Mouse (Mus musculus) forelimb bud, embryonic 11.5 days (tissue): Measurements from ENCODE around the gene D930007J09Rik.

Experiments used
- DNase-seq: peaks from one replicate; pipeline ENCODE4 v3.0.0-alpha.2; 2012; ENCODE audit warnings: low read depth, low spot score

Gene D930007J09Rik

DNA sequence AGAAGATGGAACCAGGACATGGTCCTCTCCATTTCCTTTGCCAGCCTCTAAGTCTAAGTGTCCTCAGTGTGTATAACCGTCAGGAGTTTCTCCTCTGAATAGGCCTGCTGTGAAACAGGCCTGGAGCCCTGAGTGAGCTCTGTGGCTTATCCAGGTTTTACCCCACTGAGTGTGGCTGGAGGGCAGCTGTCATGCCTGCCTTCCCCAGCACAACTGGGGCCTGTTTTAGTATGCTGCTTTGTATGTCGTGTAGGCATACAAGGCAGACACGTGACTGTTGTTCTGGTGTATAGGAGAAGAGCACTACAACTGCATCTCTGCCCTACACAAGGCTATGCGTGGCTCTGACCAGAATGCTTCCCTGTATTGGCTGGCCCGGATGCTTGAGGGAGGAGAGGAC, 17.3 kb upstream of the D930007J09Rik start:
- no peak for DNase-seq

DNA sequence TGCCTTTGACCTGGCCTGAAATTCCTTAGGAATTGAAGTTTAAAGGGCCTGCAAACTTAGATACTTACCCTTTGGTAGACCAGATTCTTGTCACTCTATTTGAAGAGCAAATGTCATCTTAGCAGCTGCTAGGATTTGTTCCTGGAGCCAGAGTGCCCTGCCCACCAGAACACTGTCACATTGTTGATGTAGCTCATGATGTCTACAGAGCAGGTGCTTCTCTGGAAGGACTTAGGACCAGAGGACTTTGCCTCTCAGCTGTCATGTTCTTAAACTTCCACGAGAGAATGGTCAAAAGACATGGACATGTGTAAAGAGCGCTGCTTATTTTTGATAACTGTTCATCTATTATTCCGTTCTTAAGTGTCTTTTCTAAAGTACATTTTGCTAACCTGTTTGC, 16.6 kb upstream of the D930007J09Rik start:
- no peak for DNase-seq

DNA sequence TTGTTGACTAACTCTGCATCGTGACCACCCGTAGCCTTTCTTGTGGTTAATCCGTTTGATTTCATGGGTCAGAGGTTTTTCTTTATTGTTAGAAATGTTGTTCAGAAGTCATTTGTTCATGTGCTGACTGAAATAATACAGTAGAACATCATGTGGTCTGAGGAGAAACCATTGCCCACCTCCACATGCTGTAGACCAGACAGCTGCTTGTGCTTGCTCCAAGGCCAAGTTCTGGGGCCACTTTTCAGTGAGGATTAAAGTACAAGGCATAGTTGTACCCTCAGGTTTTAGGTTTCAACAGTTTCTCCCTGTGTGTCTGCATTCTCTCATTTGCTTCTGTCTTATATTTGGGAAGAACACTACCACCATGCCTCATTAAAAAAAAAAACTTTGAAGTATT, 5.0 kb upstream of the D930007J09Rik start:
- DNase-seq: no peak

DNA sequence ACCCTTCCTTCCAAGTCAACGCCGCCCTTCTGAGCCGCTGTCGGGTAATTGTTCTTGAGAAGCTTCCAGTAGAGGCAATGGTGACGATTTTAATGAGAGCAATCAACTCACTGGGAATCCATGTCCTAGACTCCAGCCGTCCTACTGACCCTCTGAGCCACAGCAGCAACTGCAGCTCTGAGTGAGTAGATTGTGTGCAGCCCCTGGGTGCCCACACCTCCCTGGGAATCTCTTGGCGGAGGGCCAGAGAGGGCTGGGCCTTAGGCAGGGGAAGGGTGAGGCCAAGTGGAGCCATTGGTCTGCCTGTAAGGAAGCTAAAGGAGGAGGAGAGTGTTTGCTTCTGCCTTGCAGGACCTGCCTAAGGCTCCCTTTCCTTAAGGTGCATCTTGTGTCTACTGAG, 4.2 kb upstream of the D930007J09Rik start:
- DNase-seq: no peak

DNA sequence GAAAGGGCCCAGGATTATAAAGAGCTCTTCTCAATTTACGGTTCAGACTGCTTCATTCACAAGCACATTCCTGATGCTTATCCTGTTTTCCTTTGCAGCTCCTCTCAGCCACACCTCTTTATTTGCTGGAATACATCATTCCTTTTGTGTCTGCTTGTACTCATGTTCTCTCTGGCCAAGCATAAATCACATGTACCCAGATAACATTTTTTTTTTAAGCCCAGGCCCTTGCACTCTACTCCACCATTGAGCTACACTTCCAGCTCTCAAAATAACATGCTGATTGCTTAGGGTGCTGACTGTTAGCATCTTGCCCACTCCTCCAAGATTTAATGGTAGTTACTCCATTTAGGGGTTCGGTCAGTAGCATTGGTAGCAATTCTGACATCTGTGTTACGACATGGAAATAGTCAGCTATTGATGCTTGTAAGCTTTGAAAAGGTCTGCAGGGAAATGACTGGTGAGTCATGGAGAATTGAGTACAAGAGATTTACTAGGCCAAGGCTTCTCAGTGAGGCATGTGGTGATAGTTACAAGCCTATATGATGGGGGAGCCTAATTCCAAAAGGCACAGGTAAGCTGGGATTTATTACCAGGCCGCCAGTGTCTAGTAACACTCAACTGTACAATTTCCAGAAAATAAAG, 1.2 kb upstream of the D930007J09Rik start:
- no peak for DNase-seq

DNA sequence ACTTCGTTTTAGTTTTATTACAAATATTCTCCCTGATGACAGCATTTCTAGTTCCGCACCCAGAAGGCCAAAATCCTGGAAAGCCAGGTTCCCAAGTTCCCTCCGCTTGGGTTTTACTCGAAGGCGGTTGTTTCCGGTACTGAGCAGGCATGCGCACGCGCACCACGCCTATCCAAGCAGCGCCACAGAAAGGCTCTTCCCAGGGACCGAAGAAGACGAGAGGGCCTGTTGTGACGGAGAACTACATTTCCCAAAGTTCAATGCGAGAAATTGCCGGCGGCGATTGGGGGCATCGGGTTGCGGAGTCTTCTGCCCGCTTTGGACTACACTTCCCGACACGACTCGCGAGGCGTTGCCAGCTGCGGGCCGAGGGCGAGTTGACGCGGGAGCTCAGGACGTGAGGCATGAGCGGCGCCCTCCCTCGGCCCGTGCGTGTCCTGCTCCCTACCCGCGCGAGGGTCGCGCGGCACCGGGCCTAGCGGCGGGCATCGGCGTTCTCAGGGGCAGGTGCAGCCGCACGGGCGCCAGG, 892 bp downstream of the D930007J09Rik start, which contains the start of gene Wrnip1:
TSS of gene Wrnip1 (plus strand) at position 346 of the 529 bp plus-strand sequence.
- peak; percentile 99 for DNase-seq

DNA sequence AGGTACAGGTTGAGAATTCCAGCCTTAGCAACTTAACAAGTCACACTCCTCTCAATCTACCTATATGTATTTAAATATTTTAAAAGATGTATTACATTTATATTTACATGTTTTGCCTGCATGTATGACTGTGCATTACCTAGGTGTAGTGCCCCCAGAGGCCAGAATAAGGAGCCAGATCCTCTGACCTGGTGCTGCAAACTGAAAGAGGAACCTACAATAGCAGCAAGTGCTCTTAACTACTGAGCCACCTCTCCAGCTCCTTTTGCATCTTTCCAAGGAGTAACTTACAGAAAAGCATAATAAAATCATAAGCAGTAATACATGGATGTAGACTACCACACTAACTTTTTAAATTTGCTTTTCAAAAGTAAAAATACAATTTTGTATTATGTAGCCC, 1.8 kb downstream of the D930007J09Rik start:
- no peak for DNase-seq

DNA sequence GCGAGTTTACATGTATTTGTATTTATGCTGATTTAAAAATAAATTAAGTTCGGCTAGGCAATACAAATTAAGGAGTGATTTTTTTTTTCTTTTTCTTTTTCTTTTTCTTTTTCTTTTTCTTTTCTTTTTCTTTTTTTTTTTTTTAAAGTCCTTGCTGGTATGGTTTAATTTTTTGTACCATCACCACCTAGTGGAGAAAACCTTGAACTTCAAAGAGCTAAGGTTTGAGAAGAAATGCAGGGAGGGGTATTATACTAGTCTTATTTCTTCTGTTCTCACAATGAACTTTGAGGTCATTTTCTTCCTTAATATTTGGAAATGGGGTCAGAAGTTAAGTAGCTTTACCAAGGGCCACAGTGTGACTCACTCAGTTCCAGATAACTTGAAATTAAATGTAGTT, 3.5 kb downstream of the D930007J09Rik start:
- peak; percentile 49 for DNase-seq

DNA sequence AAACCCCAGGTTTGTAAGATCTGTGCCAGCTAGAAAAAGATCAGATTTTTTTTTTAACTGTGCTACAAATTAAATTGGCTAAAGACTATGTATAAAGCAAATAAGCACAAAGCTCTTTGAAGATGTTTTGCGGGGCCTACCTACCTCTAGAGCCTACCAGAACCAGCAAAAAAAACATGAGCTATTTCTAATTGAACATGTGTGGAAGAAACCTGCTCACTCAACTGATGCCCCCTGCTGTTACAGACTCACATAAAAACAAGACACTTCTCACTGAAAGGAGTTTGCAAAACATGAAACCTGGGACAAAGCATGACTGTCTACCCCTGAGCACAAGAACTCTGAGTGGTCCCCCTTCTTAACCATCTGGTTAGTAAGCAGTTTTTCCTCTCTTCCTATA, 5.6 kb downstream of the D930007J09Rik start:
- DNase-seq: peak; percentile 64

DNA sequence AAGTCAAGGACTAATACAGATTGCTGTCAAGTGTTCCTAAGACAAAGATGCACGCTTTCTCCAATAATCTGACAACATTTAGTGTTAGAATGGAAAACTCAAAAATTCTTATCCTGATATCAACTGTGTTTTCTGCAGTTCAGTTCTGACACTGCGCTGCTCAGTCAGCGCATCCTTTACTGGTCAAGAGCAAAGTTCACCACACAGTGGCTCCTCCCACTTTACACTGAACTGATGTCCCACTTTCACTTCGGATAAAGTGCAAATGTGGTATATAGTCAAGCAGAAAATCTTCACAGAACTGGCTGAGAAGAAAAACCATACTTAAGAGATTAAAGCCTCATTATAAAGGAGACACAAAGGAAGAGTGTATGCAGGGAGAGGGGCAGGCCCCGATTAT, 7.5 kb downstream of the D930007J09Rik start:
- DNase-seq: no peak

DNA sequence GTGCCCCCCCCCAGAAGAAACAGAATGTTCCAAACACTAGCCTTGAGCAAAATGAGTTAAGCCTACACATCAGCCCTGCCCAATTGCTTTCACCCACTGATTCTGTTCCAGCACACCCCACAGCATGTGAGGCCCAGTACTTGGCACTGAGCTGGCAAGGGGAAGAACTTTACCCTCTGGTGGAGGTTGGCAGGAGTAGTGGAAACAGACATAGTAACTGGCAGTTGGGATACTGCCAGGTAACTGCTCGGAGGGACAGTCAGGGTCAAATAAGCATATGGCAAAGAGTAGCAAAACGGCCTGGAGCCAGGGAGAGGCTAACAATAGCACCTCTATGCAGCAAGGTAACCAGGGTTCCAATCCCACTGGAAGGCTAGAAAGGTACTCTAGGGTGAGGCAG, 8.0 kb downstream of the D930007J09Rik start:
- no peak for DNase-seq

DNA sequence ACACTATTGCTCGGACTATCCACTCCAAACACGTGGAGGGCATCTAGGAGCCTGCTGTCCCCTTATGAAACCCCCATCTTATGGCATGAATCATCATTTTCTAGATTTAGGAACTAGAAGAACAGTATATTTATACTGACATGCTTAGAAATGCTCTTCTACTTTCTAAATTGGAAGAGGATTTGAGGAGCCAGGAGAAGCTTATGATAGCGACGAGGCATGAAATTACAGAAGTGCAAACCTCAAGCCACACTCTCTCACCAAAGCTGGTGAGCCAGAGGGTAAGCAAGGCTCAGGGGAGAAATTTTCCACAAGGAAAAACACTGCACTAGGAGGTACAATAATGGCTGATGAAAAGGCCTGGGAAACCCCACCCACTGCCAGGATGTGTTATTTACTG, 12.9 kb downstream of the D930007J09Rik start:
- no peak for DNase-seq

DNA sequence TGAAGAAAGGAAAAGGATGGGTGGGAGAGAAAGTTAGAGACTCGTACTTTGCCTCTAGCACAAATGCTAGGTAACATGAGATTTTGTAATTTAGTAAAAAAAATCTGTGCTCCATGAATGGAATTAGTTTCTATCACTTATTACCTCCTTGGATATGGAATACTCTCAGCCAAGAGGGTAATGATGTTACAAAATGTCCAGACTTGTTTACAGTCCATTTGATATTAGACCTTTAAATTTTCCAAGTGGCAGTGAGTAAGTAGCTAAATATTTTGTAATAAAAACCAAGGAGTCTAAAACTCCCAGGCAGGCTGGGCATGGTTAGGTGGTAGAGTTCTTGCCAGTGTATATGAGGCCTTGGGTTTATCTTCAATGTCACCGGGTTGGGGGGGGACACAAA, 15.1 kb downstream of the D930007J09Rik start:
- no peak for DNase-seq

DNA sequence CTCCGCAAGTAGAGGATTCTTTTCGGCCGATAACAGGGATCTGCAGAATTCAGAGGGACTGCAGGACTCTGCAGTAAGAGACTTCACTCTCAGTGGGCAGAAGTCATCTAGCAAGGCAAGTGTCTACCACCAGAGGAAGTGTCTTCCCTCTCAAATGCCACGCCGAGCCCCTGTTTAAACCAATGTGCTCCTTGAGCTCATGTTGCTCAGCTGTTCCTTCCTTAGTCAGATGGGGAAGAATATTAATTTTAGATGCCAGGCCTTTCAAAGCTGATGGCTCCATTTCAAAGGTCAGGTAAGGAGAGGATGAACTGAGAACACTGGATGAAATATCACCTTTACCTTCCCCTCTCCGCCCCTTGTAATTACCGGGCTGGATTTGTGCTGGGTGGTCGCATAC, 18.8 kb downstream of the D930007J09Rik start, which contains the start of gene Mylk4:
TSS of gene Mylk4 (minus strand) at position 139 of the 400 bp plus-strand sequence.
- no peak for DNase-seq

DNA sequence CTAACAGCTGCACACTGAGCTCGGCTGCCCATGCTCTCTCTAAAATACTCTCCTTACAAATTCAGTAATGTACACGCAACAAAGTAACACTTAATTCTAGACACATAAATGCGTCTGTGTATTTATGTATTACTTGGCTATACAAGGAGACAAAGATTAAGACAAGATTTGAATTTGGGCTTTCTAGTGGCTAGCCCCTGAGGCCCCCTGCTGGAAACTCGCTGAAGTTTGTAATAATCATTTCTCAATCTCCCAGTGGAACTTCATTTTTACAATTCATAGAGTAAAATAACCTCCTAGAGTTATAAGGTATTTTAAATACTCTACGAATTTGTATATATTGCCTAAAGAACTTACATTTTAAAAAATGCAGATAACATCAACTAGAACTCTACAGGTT, 19.6 kb downstream of the D930007J09Rik start:
- no peak for DNase-seq

DNA sequence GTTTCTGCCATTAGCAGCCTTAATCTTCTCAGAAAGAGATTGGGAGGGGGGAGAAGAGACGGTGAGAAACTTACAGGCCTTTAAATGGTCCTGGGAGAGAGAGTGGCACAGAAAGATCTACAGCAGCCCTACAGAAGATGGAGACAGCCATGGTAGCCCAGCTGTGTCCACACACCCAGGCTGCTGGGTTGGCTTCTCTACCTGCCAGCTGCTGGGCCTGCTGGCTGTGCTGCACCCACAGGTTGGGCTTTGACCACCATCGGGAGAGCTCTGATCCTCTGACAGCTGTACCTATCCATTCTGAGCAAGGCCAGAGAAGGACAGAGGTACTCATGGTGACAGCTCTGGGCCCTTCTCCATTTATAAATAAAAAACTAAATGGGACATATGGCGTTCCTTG, 23.8 kb downstream of the D930007J09Rik start:
- no peak for DNase-seq

DNA sequence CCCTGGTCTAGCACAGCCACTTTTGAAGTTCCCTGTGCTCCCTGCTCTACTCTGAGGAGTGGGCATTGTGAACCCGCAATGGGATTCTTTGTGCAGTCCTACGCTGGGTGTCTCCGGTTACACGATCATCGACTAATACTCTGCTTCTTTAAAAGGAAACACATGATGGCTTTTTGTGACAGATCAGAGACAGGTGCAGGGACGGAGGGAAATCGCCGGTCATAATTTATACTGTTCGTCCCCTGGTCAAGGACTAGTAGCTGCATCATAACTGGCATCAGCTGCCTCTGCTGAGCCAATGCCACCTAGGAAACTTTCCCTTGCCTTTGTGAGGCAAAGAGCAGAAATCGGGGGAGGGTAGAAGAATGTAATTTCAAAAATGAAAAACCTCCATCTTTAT, 26.3 kb downstream of the D930007J09Rik start:
- no peak for DNase-seq

DNA sequence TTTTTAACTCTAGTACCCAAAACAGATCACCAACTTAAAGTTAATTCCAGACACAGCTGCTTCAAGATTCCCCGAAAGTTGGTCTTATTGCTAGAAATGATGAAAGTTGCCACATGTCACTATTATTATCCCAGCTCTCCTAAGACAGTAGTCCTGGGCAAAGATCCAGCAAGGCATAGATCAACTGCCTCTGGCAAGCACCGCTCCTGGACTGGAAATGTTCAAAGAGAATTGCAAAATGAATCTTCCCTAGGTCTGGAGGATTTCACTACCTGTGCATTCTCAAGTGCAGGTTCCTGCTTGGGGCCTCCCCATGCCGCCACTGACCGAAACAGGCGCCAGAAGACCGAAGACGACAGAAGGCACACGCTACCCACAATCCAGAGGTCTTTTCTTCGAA, 26.8 kb downstream of the D930007J09Rik start:
- no peak for DNase-seq

DNA sequence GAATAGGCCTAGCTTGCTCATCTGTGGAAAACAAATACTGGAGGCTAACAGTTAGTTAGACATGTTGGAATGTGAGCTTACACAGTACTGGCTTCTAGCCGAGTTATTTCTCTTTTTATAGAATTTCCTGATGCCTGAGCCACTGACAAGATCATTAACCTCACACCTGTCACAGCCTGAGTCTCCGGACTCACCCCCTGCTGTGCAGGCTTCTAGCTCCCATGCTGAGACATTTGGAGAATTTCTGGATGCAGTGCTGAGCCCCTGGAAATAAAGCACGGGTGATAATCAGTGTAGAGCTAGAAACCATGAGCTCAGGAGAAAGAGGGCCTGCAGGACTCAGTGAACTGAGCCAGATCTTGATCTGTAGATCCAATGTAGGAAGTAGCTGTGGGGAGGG, 32.7 kb downstream of the D930007J09Rik start:
- DNase-seq: no peak

DNA sequence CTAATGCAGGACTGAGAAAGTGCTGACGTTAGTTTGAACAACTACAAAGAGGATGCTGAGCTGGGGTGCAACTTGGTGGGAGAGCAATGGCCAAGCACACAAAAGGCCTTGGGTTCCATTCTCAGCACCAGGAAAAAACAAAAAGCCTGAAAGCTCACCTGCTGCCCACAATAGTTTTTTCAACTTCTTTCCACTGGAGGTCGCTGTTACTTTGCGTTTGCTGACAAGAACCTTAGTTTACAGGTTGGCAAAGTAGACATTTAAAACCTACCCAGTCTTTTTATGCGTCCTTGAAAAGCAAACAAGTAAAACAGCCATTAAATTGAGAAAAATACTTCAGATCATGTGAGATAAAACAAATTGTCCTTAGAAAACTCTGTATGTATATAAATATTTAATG, 34.5 kb downstream of the D930007J09Rik start:
- DNase-seq: peak; percentile 69

DNA sequence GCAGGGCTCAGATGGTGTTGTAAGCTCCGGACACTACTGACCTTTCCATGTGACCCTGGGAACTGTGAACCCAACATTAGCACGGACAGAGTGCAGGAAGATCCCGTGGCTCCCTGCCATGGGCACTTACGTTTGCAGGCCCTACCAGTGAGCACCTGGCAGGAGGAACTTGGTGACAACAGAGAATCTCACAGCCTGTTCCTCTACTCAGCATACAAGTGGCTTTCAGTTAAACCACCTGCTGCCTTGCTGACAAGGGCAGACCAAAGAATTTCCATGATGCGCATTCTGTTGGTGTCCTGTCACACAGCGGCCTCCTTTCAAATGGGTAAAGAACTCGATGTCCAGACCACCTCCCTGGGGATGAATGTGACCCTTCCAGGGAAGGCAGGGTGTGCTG, 38.2 kb downstream of the D930007J09Rik start:
- DNase-seq: no peak

DNA sequence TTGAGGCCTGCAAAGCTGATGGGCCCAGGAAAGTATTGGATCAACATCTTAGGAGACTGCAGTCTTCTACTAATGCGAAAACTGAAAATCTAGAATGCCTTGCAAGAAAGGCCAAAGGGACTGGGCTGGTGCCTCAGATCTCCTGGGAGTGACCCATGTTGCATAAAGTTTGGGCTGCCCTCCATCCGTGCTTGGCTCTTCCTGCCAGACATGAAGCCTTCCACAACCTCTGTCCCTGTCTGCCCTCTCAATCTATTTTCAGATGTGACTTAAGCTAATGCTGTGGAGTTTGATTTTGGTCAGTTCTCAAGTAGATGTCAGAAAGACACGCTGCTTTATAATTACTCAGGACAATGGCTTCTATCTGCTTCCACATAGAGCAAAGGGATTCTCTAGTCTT, 39.5 kb downstream of the D930007J09Rik start:
- DNase-seq: no peak

DNA sequence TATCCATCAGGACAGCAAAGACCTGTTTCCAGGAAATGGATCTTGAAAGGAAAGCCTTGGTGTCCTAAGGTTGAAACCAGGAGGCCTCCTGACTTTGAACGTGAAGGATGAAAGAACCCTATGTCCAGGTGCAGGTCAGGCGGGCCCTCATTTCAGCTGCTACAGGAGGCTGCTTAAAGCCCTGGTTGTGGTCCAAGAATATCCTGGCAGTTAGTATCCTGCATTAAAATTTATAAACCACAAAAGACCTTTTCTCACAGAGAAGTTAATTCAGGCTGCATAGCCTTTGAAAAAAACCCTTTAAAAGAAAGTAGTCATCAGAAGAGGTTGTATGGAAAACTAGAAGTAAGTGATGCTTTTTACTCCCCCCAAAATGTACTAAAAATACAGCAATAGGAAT, 41.9 kb downstream of the D930007J09Rik start:
- no peak for DNase-seq

DNA sequence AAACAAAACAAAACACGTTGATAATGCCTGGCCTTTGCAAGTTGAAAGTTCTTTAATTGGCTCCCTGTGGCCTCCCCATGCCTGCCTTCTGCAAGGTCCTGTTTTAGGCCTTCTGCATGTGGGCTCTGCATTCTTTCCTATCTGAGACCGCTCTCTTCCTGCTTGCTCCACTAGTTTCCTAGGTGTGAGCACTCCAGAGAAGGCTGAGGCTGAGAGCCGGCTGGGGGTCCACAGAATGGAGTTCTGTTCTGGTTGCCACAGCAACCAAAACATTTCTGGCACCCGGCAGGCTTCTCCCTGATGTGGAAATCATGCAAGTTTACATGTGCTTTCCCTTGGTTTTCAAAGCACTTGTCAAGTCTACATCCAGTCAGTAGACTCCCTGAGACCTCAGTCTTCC, 43.6 kb downstream of the D930007J09Rik start:
- no peak for DNase-seq
